Mouse (Mus musculus): ENCODE measurements at regions not wholly inside any gene's neighbourhood (a gene's known extent, or its start where the extent isn't known, plus 50 kb on each side); places are given as distances from the start of the nearest gene placed in this dataset.

GRCm38 (mm10) chr2:117925412-117925811, 186.3 kb upstream of the Thbs1 start:
- TF ChIP-seq CTCF (IDR thresholded peaks at IDR 0.05; ENCODE audit: low read depth, low read length), result no peak
- TF ChIP-seq POLR2A (IDR thresholded peaks at IDR 0.05; ENCODE audit: borderline replicate concordance, low read depth, low read length), result no peak
